Mouse (Mus musculus) midbrain, embryonic 16.5 days (tissue): Measurements from ENCODE around the gene Rai1. TPM values are rescaled to one million over a fixed set of nuclear protein-coding genes. Genes with fewer than 3 reads are reported as not detected.

Source experiments
- ATAC-seq: fragments of 200-750 bp; cut with Nextera tagmentation; 2 replicates; pipeline ENCODE4 v1.8.0; 2017; ENCODE audit warnings: moderate TSS enrichment
- H3K27ac ChIP-seq: fragments of 300-500 bp; sonication (generic); 2 replicates; pipeline ENCODE4 v1.5.1; 2014; ENCODE audit warnings: mild to moderate bottlenecking, low read length, mixed read lengths
- H3K27me3 ChIP-seq: fragments of 300-500 bp; sonication (generic); 2 replicates; pipeline ENCODE4 v1.6.1; 2014; ENCODE audit warnings: low read depth, low read length, mixed read lengths; ENCODE audit not compliant: control insufficient read depth, insufficient read depth
- H3K36me3 ChIP-seq: fragments of 300-500 bp; sonication (generic); 2 replicates; pipeline ENCODE4 v1.6.1; 2014; ENCODE audit warnings: mild to moderate bottlenecking, low read length, moderate library complexity, mixed read lengths; ENCODE audit not compliant: control insufficient read depth, insufficient read depth
- H3K4me1 ChIP-seq: fragments of 300-500 bp; sonication (generic); 2 replicates; pipeline ENCODE4 v1.6.1; 2014; ENCODE audit warnings: mild to moderate bottlenecking, low read length, mixed read lengths; ENCODE audit not compliant: control insufficient read depth, insufficient read depth
- H3K4me2 ChIP-seq: fragments of 300-500 bp; sonication (generic); 2 replicates; pipeline ENCODE4 v1.6.1; 2014; ENCODE audit warnings: mild to moderate bottlenecking, low read length, mixed read lengths
- H3K4me3 ChIP-seq: fragments of 300-500 bp; sonication (generic); 2 replicates; pipeline ENCODE4 v1.5.1; 2014; ENCODE audit warnings: low read depth, mild to moderate bottlenecking, low read length, moderate library complexity, mixed read lengths
- H3K9ac ChIP-seq: fragments of 300-500 bp; sonication (generic); 2 replicates; pipeline ENCODE4 v1.6.1; 2014; ENCODE audit warnings: low read depth, low read length, mixed read lengths
- H3K9me3 ChIP-seq: fragments of 300-500 bp; sonication (generic); replicated peaks from 2 replicates; pipeline ENCODE4 v1.6.1; 2014; ENCODE audit warnings: mild to moderate bottlenecking, low read length, mixed read lengths; ENCODE audit not compliant: control insufficient read depth, poor library complexity, severe bottlenecking
- WGBS: fragments of 180-500 bp; shearing (Covaris S2); extraction: QIAGEN DNeasy Blood & Tissue Kit; methylation state at CpG from one replicate; pipeline ENCODE4 v1.1.7; 2014; 5-methylcytosine and 5-hydroxymethylcytosine counted together
- polyA plus RNA-seq: library from polyadenylated mRNA; unstranded; fragments of >200 nt; fragmentation: Nextera tagmentation; extraction: Ambion mirVana; gene quantifications from 2 replicates; pipeline ENCODE4 v1.2.1, GENCODE M21; 2015

Gene Rai1
- polyA plus RNA-seq, 1 experiment from 2014 or later = 25.0 TPM

GRCm38 (mm10) chr11:60161146-60161874 lies 56.5 kb downstream of the Rai1 start:
- H3K27ac ChIP-seq = peak overlapping the region; percentile 83
- WGBS = 28% methylated on average over 9 of the region's 9 CpGs
- no peak overlapping the region; the same call in 1 of the 2 replicates for H3K9ac ChIP-seq
- no peaks in the 10 kb centered on the region for H3K36me3 ChIP-seq
- H3K4me1 ChIP-seq = peaks cover 48% of the 10 kb centered on the region
- H3K27me3 ChIP-seq = no peaks in the 10 kb centered on the region
- no peak overlapping the region for H3K4me3 ChIP-seq
- no peak for ATAC-seq
- no peaks in the 10 kb centered on the region for H3K9me3 ChIP-seq
- peak overlapping the region; percentile 18; the same call in 1 of the 2 replicates for H3K4me2 ChIP-seq

GRCm38 (mm10) chr11:60162547-60162946 lies 57.7 kb downstream of the Rai1 start:
- no peak overlapping the region for H3K9ac ChIP-seq
- H3K9me3 ChIP-seq = no peaks in the 10 kb centered on the region
- H3K4me2 ChIP-seq = no peak overlapping the region
- peaks cover 49% of the 10 kb centered on the region for H3K4me1 ChIP-seq
- no peaks in the 10 kb centered on the region for H3K36me3 ChIP-seq
- ATAC-seq = no peak
- 87% methylated on average over 1 of the region's 1 CpGs for WGBS
- no peaks in the 10 kb centered on the region for H3K27me3 ChIP-seq
- no peak overlapping the region for H3K4me3 ChIP-seq
- H3K27ac ChIP-seq = peak overlapping the region; percentile 40; the same call in 1 of the 2 replicates

GRCm38 (mm10) chr11:60163362-60163761 lies 58.5 kb downstream of the Rai1 start:
- H3K9me3 ChIP-seq = no peaks in the 10 kb centered on the region
- no peak overlapping the region for H3K9ac ChIP-seq
- WGBS = 97% methylated on average over 4 of the region's 4 CpGs
- H3K4me1 ChIP-seq = peaks cover 49% of the 10 kb centered on the region
- no peak overlapping the region for H3K4me2 ChIP-seq
- H3K36me3 ChIP-seq = no peaks in the 10 kb centered on the region
- H3K27me3 ChIP-seq = no peaks in the 10 kb centered on the region
- H3K4me3 ChIP-seq = no peak overlapping the region
- ATAC-seq = no peak
- no peak overlapping the region for H3K27ac ChIP-seq

- Histone ChIP-seq H3K36me3 (no peaks in the 10 kb centered on the region), H3K4me2 (no peak overlapping the region), H3K4me1 (peaks cover 55% of the 10 kb centered on the region), H3K9ac (no peak overlapping the region), H3K4me3 (no peak overlapping the region), H3K27me3 (no peaks in the 10 kb centered on the region), H3K9me3 (no peaks in the 10 kb centered on the region), H3K27ac (no peak overlapping the region)
- ATAC-seq = no peak
- WGBS = 83% methylated on average over 6 of the region's 6 CpGs
Observed at GRCm38 (mm10) chr11:60164450-60164849, 59.6 kb downstream of the Rai1 start.

- Histone ChIP-seq H3K36me3 (no peaks in the 10 kb centered on the region), H3K4me2 (no peak overlapping the region), H3K27me3 (no peaks in the 10 kb centered on the region), H3K27ac (no peak overlapping the region), H3K9me3 (no peaks in the 10 kb centered on the region), H3K4me1 (peaks cover 50% of the 10 kb centered on the region), H3K9ac (no peak overlapping the region), H3K4me3 (no peak overlapping the region)
- no peak for ATAC-seq
- 48% methylated on average over 5 of the region's 5 CpGs for WGBS
Observed at GRCm38 (mm10) chr11:60165076-60165475, 60.3 kb downstream of the Rai1 start.

- Histone ChIP-seq H3K4me1 (peaks cover 27% of the 10 kb centered on the region), H3K36me3 (no peaks in the 10 kb centered on the region), H3K9ac (peak overlapping the region; percentile 26), H3K27ac (peak overlapping the region; percentile 69), H3K4me2 (no peak overlapping the region), H3K27me3 (no peaks in the 10 kb centered on the region), H3K4me3 (no peak overlapping the region), H3K9me3 (no peaks in the 10 kb centered on the region)
- ATAC-seq = no peak
- 12% methylated on average over 9 of the region's 9 CpGs for WGBS
Observed at GRCm38 (mm10) chr11:60168780-60169179, 64.0 kb downstream of the Rai1 start.

GRCm38 (mm10) chr11:60172074-60172473 lies 67.3 kb downstream of the Rai1 start:
- Histone ChIP-seq H3K9me3 (no peaks in the 10 kb centered on the region), H3K27me3 (no peaks in the 10 kb centered on the region), H3K36me3 (no peaks in the 10 kb centered on the region), H3K4me1 (peaks cover 30% of the 10 kb centered on the region), H3K4me3 (no peak overlapping the region), H3K4me2 (no peak overlapping the region), H3K27ac (no peak overlapping the region), H3K9ac (no peak overlapping the region)
- no peak for ATAC-seq
- WGBS = 94% methylated on average over 3 of the region's 3 CpGs

- peaks cover 37% of the 10 kb centered on the region for H3K4me1 ChIP-seq
- no peak for ATAC-seq
- H3K4me2 ChIP-seq = no peak overlapping the region
- no peak overlapping the region for H3K9ac ChIP-seq
- H3K27me3 ChIP-seq = no peaks in the 10 kb centered on the region
- no peaks in the 10 kb centered on the region for H3K9me3 ChIP-seq
- H3K27ac ChIP-seq = no peak overlapping the region
- no peaks in the 10 kb centered on the region for H3K36me3 ChIP-seq
- no peak overlapping the region for H3K4me3 ChIP-seq
- WGBS = 81% methylated on average over 10 of the region's 10 CpGs
Observed at GRCm38 (mm10) chr11:60173606-60174184, 68.9 kb downstream of the Rai1 start.
